Mouse (Mus musculus): ENCODE measurements around the gene Gck.

GRCm38 (mm10) chr11:5882518-5882917 is 67.4 kb downstream of the Gck start:
- no peak for TF ChIP-seq CTCF (IDR thresholded peaks at IDR 0.05; ENCODE audit: low read depth)
- TF ChIP-seq EP300 (IDR thresholded peaks at IDR 0.05; ENCODE audit: low read depth) = no peak
